1 mouse cellular context compared by ENCODE assay signal in the genomic region with DNA sequence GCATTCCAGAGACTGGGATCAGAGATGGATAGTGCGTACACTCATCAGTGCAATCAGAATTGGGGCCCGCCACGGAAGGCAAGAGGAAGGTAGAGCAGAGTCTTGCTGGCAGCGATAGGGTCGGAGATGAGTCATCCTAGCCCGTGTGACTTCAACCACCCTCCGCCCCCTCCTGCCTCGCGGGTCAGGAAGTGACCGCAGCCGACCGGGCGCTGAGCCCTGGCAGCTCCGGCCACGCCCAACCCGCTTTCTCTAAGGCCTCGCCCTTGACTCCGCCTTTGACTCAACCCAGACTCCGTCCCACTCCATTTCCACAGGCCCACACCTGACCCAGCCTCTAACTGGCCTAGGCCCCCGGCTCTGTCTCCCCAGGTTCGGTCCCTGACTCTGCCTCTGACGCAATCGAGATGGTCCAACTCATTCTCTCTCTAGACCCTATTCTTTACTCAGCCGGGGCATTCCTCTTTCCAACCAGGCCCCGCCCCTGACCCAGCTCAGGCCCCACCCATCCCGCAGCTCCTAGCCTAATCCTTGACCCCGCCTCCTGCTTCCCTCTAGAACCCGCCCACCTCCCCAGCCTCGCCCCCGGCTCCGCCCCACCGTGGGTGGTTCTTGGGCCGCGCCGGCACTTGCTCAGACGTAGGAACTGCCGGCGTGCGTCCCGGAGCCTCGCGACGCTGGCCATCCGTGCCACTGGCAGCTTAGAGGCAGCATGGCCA.
A peak's percentile ranks its signal among the peaks of the same experiment; 100 is the strongest.
TF ChIP-seq lines count a peak whose summit lies in the region.

TSS of gene Nt5dc3 (plus strand) at position 608 of the 719 bp plus-strand sequence.

TF ChIP-seq in CH12.LX, 34 proteins besides CTCF, POLR2A, EP300 and RAD21 (continued from another document):
- TF ChIP-seq USF2 (conservative IDR thresholded peaks at IDR 0.05; ENCODE audit: low read depth, low read length) (no peak), NELFE (IDR thresholded peaks at IDR 0.05; ENCODE audit: low read depth, low read length) (peak; percentile 81), ELF1 (IDR thresholded peaks at IDR 0.05; ENCODE audit: low read depth, low read length) (peak; percentile 88), CHD2 (IDR thresholded peaks at IDR 0.05; ENCODE audit: low read length) (no peak), SMC3 (IDR thresholded peaks at IDR 0.05; ENCODE audit: low read depth, low read length) (no peak), MAX (IDR thresholded peaks at IDR 0.05; ENCODE audit: low read length) (0 out of 2 replicates have a peak, but pooled peaks have one; percentile 28), TCF12 (IDR thresholded peaks at IDR 0.05; ENCODE audit: low read depth, low read length) (peak; percentile 87), IRF4 (IDR thresholded peaks at IDR 0.05; ENCODE audit: low read depth, low read length) (peak; percentile 82), POLR2AphosphoS2 (IDR thresholded peaks at IDR 0.05; ENCODE audit: low read depth, low read length) (no peak), JUN (IDR thresholded peaks at IDR 0.05; ENCODE audit: insufficient read depth, low read depth, low read length) (peak; percentile 75), KAT2A (IDR thresholded peaks at IDR 0.05; ENCODE audit: insufficient replicate concordance, low read length) (no peak), MEF2A (IDR thresholded peaks at IDR 0.05; ENCODE audit: borderline replicate concordance, low read depth, low read length) (peak; percentile 49; the same call in 1 of the 2 replicates), SIN3A (IDR thresholded peaks at IDR 0.05; ENCODE audit: low read length) (peak; percentile 6; the same call in 1 of the 2 replicates), BHLHE40 (IDR thresholded peaks at IDR 0.05; ENCODE audit: low read depth, low read length) (peak; percentile 65), ZNF384 (IDR thresholded peaks at IDR 0.05; ENCODE audit: low read depth, low read length) (no peak), MYC (IDR thresholded peaks at IDR 0.05; ENCODE audit: low read depth, low read length) (peak; percentile 38), CHD1 (IDR thresholded peaks at IDR 0.05; ENCODE audit: low read depth, low read length) (no peak), NRF1 (IDR thresholded peaks at IDR 0.05; ENCODE audit: low read depth, low read length) (peak; percentile 56), UBTF (IDR thresholded peaks at IDR 0.05; ENCODE audit: low read depth, low read length) (no peak), MAZ (IDR thresholded peaks at IDR 0.05; ENCODE audit: low read depth, low read length) (no peak; the same call in 1 of the 2 replicates)
